Mouse (Mus musculus) v-Abl transformed pro-B cells (cell line): ENCODE results near the gene Gga2.

ENCODE experiments used
- in situ Hi-C, 2 experiments: fragments of 400-800 bp; cut with MboI; formaldehyde crosslinking; loops; one replicate each; pipeline ENCODE4 v1.15.1; 2025; ENCODE audit not compliant: unreplicated experiment in 2 of 2

Gene Gga2

DNA sequence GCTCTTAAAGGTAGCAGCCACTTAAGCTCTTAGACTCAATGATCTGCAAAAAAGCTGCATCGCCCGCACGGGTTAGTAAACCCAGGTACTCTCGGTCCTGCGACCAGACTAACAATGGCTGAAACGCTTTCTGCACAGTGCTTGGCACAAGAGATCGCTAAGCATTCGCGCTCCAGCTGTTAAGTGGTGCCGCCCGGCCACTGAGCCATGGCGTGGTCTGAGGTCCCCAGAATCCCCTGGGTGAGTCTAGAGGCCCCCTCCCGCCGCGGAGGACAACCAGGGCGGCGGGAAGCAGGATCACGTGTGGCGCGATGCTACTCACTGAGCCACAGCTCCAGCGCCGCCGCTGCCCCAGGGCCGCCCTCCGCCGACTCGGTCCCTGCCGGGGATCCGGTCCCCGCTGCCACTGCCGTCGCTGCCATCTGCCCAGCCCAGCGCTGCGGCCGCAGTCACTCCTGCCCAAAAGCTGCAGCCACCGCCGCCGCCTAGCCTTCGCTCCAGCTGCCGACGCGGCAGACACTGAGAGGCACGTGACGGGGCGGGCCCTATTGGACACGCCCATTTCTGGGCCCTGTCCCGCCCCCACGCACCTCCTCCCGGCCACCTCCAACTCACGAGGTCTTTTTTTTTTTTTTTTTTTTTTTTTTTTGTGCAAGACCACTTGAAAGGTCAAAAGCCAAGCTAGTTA is at the start of gene Gga2:
Gene Gga2 (minus strand): TSS at position 556 of the 688 bp plus-strand sequence.
- in situ Hi-C loops: no loop called here

DNA sequence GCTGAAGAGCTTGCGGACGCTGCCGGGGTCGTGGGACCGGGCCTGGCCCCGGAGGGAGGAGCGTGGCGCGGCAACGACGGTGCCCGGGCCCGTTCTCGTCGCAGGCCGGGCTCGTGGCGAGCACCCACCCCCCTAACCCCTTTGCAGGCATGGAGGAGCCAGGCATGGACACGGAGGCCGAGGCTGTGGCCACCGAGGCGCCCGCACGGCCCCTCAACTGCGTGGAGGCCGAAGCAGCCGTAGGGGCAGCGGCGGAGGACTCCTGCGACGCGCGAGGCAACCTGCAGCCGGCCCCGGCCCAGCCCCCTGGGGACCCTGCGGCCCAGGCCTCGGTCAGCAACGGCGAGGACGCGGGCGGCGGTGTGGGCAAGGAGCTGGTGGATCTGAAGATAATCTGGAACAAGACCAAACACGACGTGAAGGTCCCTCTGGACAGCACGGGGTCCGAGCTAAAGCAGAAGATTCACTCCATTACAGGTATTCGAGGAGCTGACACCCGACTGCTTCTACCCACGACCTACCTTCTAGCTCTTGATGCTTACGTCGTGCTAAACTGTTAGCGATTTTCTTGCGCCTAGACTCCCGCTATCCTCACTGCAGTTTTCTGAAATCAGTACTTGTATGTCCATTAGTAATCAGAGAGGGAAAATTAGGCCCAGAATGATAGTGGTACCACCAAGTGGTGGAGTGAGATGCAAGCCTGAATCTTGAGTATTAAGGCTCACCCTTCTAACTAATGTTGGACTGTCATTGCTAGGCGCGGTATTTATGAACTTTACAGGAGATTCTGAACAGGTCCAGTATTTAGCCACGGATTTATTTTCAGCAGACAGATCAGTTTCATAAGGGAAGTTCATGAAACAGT is 46.7 kb upstream of the Gga2 start:
- in situ Hi-C loops: loop anchor here in 1 of 2 experiments (5.0 kb wide), 1 partner anchor 80 kb away; no protein-coding TSS in a partner anchor

DNA sequence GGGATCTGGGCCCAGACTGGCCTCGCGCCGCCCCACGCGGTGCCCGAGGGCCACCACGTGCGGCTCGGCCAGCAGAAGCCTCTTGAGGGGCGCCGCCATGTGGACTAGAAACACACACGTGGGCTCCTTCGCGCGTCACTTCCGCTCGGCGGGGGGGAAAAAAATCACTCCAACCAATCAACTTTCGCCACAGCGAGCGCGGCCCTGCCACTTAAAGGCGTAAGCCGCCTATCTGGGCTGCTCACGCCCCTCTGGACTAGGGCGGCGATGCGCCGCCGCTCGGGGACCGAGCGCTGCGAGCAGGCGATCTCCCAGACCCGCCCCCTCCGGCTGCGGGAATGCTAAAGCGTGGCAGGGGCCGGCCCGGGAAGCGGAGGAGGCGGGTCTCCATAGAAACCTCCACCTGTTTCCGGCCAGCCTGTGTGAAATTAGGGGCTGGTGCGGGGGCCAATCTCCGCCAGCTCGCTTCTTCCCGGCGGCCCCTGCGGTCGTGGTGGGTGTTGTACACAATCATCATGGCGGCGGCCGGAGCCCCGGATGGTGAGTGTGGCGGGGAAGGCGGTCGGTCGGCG is 46.0 kb upstream of the Gga2 start, which contains the start of the genes Ubfd1 and Ears2:
Gene Ubfd1 (plus strand): TSS at position 231 of the 572 bp plus-strand sequence.
Gene Ears2 (minus strand): TSS at position 319 of the 572 bp plus-strand sequence.
- in situ Hi-C loops: loop anchor here in 1 of 2 experiments (5.0 kb wide), 1 partner anchor 80 kb away; no protein-coding TSS in a partner anchor

DNA sequence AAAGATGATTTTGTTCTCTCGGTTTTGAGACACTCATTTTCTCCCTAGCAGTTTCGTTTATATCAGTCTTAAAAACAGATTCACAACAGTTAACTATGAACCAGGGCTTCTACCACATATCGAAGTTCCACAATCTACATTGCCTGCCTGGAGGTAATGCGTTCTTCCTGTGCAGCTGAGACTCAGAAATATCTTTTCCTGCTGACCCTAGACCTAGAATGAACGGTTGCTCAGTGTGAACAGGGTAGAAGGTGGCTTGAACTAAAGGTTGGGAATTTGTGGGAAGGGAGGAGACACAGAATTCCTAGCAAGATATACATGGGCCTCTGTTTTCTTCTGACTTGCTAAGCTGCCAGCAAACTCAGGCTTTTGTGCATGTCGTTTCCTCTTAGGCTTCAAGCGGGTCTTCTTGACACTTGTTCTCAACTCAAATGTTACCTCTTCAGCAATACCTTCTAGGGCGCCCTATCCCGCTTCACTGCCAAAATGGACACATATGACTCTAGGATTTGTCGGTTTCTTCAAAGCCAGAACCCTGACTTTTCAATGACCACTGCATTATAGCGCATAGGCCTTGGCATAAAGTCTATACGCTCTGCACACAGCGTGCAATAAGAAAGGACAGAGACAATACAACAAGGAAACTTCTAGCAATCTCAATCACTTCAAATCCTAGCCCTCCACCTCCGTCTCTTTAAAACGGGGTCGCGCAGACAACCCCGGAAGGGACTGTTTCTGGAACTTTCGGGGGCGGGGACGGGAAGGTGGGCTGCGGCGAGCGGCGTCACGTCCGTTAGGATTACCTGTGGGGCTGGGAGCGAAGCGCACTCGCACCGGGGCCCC is 45.3 kb upstream of the Gga2 start:
- in situ Hi-C loops: loop anchor here in 1 of 2 experiments (5.0 kb wide), 1 partner anchor 79 kb away; no protein-coding TSS in a partner anchor

DNA sequence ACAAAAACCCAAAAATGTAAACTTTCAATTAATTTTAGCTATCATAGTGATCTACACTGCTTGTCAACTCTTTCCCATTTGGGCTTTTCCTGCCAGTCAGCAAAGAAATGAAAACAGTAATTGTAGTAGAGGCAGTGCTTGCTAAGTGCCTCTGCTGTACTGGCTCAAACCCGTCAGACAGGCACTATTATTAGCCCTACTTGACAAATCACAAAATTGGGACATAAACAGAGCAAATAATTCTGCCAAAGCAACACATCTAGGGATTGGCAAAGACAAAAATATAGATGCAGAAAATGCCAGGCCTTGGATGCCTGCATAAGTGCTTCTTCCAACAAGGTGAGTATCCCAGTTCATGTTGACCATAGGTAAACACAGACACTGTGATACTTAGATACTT is 44.6 kb upstream of the Gga2 start:
- in situ Hi-C loops: loop anchor here in 1 of 2 experiments (5.0 kb wide), 1 partner anchor 78 kb away; no protein-coding TSS in a partner anchor

DNA sequence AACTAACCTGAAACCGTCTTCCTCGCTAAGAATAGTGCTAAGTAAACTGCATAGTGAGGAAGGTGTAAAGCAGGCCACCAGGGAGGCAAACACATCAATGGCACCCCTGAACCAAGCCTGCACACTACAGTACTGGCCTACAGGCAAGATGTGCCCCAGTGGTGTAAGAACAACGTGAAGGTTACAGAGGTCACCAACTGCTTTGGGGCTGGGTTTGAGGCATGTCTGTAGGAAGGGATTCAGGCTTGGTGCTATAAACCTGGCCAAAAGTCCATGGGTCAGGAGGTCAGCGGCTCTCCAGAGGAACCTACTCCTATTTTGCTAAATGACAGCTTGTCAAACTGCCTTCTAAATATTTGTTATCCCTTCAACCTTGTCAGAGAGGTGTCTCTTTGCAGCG is 35.6 kb upstream of the Gga2 start:
- in situ Hi-C loops: no loop called here

DNA sequence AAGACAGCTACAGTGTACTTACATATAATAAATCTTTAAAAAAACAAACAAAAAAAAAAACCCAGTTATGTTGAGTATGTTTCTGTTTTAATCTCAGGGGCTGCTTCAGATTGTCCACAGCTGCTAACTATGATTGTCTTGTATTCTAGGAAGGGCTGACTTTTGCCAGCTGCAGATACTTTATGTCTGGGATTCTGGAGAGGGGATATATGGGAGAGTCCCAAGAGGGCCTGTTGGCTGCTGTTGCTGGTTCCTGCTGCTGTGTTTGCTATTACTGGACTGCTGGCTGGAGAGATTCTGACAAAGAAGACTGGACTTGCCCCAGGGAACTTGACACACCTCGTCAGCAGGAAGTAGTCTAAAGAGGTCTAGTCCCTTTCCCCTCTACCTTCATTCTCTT is 29.8 kb upstream of the Gga2 start:
- in situ Hi-C loops: no loop called here

DNA sequence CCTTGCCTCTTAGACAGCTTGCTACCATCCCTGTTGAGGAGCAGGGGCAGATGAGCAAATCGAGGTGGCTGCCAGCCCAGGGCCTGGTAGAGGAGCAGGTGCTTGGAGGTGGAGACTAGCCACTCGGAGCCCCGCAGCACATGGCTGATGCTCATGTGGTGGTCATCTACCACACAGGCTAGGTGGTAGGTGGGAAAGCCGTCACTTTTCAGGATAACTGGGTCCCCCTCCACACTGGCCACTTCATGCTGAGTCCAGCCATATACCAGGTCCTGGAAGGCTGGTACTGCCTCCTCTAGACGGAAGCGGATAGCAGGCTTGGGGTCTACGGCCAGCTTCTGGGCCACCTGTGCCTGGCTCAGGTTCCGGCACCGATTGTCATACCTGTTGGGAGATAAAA is 27.2 kb upstream of the Gga2 start:
- in situ Hi-C loops: no loop called here

DNA sequence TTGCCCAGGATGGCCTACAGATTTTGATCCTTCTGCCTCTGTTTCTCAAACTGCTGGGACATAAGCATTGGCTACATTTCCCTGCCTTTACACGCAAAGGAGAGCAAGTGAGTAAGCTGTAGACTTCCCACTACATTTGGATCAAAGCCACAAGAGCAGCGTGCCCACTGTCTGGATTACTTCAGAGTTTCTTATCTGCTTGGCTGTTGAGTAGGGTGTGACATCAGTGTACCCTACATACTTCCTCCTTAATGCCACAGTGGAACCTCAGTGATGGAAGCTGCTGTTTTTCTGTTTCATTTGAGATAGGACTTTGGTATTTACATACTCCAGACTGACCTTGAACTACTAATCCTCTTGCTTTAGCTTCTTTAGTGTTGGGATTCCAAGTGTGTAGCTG is 25.8 kb upstream of the Gga2 start:
- in situ Hi-C loops: no loop called here

DNA sequence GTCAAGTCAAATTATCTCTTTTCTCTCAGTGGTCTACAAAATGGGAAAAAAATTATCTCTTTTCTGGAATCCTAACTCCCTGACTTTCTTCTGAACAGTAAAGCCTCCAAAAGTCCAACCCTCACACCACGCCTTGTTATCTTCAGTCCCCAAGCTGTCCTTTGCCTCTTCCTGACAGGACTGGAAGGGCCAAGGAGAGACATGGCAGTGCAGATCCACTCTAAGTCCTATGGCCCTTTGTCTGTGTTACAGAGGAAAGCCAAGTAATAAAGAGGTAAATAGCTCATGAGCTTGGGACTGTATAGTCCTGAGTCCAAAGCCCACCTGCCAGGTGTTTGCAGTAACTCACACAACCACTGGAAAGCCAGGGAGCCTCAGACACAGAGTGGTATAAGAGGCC is 24.7 kb upstream of the Gga2 start:
- in situ Hi-C loops: no loop called here

DNA sequence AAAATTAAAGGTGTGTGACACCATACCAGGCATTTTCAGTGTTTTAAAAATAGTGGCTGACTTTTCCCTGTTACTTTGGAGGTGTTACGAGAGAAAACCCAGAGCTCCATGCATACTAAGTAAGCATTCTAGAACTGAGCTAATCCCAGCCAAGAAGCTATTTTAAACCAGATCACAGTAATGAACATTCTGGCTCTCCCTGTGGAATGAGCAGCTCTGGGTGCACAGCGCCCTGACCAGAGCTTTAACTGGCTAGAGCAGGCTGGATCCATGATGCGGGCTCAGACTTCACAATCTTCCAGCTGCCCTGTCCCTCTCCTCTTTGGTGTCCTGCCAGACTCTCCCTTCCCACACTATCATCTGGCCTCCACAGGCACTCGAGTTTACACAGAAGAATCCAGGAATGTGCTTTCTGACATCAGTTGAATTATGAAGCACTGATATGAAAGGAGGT is 24.2 kb upstream of the Gga2 start:
- in situ Hi-C loops: no loop called here

DNA sequence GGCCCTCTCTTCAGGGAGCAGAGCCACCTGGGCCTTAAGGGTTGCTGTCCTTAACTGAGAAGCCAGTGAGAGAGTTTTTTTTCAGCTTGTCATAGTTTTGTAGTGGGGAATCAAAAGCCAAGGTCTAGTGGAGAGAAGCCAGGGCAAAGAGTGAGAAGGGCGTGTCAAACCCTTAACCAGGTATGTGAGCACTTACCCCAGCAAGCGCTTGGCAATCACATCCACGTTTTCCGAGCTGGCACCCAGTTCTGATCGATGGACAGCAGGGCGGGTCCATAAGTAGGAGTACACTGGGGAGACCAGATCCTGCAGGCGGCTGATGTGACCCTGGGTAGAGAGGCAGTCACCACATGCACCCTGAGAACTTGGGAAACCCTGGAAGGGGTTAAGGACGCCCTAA is 23.1 kb upstream of the Gga2 start:
- in situ Hi-C loops: no loop called here

DNA sequence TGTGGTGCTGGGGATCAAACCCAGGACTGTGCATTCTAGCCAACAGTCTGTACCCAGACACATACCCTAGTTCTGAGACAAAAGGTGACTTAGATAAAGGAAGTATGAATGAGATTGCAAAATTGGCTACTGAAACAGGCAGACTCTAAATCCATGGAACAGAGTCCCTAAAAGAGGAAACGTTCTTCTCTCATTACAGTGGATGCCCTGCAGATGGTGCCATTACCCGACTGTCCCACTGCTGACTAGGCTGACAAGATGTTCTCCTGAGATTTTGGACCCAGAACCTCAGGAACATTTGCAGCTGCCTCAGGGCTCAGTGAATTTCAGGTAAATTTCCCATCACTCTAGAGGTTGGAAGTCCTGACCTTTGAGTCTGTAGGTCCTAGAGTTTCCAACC is 13.3 kb upstream of the Gga2 start:
- in situ Hi-C loops: no loop called here

DNA sequence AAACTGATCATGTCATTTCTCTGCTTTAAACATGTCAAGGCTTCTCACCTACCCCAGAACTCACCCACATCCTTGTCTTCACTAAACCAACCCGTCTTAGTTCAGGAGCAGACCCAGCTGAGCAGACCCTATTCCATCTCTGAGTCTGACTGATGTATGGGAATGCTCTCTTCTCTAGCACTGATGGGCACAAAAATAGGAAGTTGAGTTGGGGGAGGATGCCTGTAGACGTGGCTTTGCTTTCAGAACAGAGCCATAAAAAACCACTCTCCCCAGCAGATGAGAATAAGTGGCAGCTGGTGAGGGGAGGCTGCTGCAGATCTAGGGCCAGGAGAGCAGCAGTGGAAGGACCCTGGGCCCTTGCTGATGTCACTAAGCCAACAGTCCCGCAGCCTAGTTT is 12.3 kb upstream of the Gga2 start:
- in situ Hi-C loops: no loop called here

DNA sequence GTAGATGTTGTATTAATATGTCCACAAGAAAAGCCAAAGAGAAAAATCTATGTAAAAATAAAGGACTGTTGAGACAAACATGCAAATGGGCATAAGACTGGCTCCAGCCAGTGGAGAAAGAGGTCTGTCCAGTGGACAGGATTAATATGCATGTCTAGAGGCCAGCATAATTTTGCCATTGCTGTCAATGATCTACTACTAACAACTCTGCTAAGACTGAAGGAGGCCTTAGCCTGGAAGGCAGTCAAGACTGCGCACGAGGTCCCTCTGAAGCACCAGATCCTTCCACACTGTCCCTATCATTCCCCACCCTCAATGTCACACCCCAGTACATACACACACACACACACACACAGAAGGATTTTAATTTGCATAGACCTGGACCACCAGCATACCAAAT is 1.1 kb upstream of the Gga2 start:
- in situ Hi-C loops: no loop called here

DNA sequence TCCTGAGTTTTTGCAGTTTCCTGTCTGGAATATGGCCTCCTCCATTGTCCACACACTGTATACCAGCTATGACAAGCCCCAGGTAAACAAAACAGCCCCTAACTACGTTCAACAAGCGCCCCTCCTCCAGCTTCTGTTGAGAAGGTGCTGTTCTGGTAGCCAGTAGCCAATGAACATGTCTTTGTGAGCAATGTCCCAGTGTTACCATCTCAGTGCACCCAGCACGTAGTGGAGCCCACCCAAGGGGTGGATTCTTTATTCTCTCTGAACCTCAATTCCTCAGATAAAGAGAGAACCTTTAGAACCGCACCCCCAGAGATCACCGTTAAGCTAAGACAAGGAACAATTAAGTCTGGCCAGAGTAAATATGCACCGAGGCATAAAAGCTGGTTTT is 752 bp downstream of the Gga2 start:
- in situ Hi-C loops: no loop called here

DNA sequence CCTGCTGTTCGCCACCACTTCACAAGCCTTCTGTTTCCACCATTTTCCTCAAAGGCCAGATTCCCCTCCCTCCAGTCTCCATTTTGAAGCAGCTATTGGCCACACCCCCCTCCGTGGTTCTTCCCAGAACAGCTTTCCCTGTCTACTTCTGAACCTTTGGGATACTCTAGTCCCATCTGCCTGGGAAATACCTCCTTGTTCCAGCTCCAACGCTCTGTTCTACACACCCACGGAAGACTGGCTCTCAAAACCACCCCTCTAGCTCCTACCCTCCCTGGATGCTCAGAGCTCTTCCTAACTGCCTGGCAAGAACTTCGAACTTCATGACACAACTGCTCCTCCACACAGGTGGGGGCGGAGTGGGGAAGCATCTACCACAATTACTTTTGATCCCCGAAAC is 2.0 kb downstream of the Gga2 start:
- in situ Hi-C loops: no loop called here

DNA sequence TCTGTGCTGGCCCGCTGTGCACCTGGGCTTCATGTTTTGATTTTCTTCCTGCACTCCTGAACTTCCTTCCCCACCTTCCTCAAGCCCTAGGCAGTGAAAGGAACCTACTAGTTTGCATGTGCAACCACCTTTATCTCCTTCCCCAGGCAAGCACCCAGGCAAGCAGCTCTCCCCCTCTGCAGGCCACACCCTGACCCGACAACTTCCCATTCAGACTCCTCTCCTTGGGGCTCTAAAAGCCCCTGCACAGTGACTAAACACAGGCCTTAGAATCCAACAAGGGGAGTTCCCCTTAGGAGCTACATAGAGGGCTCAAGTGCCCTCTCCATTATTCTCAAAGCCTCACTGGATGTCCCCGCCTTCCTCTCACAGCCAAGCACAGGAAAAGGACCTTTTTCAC is 2.8 kb downstream of the Gga2 start:
- in situ Hi-C loops: no loop called here

DNA sequence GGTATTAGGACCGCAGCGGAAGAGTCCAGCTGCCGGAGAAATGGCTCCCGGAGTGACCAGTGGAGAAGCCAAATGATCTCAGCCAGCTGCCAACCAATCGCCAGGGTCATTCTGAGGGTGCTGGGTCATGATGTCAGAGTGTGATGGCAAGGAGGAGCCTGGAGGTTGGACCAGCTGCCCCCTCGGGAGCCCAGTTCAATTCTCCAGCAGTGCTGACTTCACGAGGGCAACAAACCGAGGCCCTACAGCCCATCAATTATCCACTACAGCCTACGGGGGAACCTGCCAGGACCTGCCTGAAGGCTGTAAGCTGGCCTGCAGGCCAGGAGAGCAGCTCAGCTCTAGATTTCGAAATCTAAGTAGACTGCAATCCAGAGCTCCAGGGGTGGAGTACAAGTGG is 5.3 kb downstream of the Gga2 start:
- in situ Hi-C loops: no loop called here

DNA sequence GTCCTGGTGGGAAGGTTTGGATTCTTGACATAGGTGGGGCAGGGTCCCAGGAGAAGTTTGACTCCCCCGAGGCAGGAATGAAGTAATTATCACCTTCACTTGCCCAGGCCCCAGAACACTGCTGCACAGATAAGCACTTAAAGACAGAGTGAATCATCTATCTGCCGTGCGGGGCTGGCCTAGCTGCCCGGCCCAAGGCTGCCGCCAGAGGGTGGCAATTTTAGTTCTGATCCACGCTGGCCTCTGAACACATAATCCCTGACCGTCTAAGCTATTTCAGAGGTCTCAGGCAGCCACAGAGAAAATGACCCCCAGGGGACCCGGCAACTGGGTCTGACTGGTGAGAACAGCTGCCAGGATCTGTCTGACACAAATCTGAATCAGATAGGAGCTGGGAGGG is 5.9 kb downstream of the Gga2 start:
- in situ Hi-C loops: no loop called here
